Mouse (Mus musculus) megakaryocyte, embryonic 14.5 days (primary cell): ENCODE results near the gene Sept9.

Experiments
- FLI1 ChIP-seq: IDR thresholded peaks from 2 replicates; pipeline ENCODE4 v1.6.1; 2012; ENCODE audit warnings: low read length, inconsistent platforms, mixed read lengths
- GATA1 ChIP-seq: IDR thresholded peaks from 3 replicates; pipeline ENCODE4 v1.6.1; 2012; ENCODE audit warnings: mixed read lengths, low read length, inconsistent platforms, borderline replicate concordance

- TF ChIP-seq GATA1 (no peak), FLI1 (no peak)
Observed at GRCm38 (mm10) chr11:117323976-117324574, 124.6 kb downstream of the Sept9 start.
